Mouse (Mus musculus) 3T3-L1 (cell line): Measurements from ENCODE around the gene Fnip1.

Source experiments
- DNase-seq: peaks from one replicate; pipeline ENCODE4 v3.0.0-alpha.2; 2015; ENCODE audit warnings: low read depth, low spot score

Fnip1 gene

DNA sequence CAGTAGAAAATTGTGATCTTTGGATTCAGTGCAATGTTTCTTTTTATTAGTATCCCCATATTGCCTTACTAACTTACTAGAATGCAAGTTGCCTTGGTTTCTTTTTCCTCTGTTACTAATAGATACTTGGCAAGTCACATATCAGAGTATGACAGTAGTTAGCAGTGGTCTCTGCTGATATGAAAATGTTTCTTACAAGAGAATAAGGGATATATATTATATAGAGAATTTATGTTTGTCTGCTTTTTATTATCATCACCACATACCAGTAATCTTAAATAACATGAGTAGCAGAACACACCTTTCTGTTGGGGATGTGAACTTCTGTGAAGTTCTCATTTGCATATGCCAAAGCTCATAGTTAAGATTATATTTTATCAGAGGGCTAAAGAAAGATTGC lies 104.4 kb downstream of the Fnip1 start:
- no peak for DNase-seq

DNA sequence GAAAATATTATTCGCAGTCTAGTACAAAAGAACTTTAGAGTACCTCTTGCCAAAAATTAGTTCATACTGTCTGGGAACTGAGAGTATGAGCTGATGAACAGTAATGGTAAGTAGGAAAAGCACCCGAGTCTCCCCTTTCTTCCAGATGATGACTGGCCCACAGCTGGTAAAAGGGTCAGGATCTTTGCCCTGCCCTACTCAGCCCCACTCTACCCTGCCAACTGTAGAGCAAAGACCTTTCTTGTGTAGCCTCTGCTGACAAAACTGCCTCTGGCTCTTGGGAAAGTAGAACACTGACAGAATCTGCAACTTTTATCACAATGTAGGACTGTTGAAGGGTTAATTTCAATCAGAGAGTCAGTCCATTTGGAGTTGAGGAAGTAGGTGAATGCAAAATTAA lies 117.0 kb downstream of the Fnip1 start:
- DNase-seq, result no peak

DNA sequence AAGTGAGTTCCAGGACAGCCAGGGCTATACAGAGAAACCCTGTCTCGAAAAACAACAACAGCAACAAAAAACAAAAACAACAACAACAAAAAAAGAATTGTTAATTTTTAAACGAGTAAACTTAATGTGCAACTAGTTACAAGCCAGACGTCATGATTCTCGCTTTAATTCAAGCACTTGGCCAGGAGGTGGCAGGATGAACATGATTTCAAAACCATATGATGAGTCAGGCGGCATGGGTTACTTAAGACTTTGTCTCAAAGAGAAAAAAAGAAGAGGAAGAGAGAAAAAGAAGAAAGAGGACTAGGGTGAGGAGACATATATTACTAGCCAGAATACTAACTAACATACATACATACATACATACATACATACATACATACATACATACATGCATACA lies 124.8 kb downstream of the Fnip1 start:
- DNase-seq, result peak; percentile 65
